Mouse (Mus musculus) megakaryocyte-erythroid progenitor cell, adult 5-6 weeks (primary cell): Measurements from ENCODE around the gene Sobp. TPM values are rescaled to one million over a fixed set of nuclear protein-coding genes. Genes with fewer than 3 reads are reported as not detected.

Source experiments
- ATAC-seq: replicated peaks from 2 replicates; pipeline ENCODE4 v1.8.0; 2016; ENCODE audit warnings: mild to moderate bottlenecking, inconsistent platforms; ENCODE audit not compliant: severe bottlenecking, poor library complexity, low FRiP score, low TSS enrichment
- total RNA-seq, 2 experiments: library from RNA; stranded (forward) in 1 of 2; stranded (reverse) in 1 of 2; fragments of 200-1000, 215-1000 nt in 1 of 2; fragments of >200 nt in 1 of 2; fragmentation: Nextera tagmentation in 1 of 2; gene quantifications; 2 replicates each; pipeline ENCODE4 v1.2.3; 2014 to 2017

Gene Sobp
- total RNA-seq, 2 experiments from 2014 or later: not detected

GRCm38 (mm10) chr10:42968332-42968731 lies 206.0 kb downstream of the Sobp start:
- no peak for ATAC-seq

GRCm38 (mm10) chr10:42963061-42963460 lies 211.3 kb downstream of the Sobp start:
- ATAC-seq: 0 out of 2 replicates have a peak, but pooled peaks have one; percentile 15

- peak; percentile 88 for ATAC-seq
These were observed 211.7 kb downstream of the Sobp start for GRCm38 (mm10) chr10:42962655-42963054.

GRCm38 (mm10) chr10:42962181-42962601 lies 212.1 kb downstream of the Sobp start:
- peak; percentile 46 for ATAC-seq

- ATAC-seq: no peak
These were observed 212.6 kb downstream of the Sobp start for GRCm38 (mm10) chr10:42961771-42962170.

- no peak for ATAC-seq
These were observed 215.6 kb downstream of the Sobp start for GRCm38 (mm10) chr10:42958686-42959085.

- ATAC-seq: peak; percentile 67
These were observed 216.3 kb downstream of the Sobp start for GRCm38 (mm10) chr10:42957881-42958651.

GRCm38 (mm10) chr10:42955205-42955604 lies 219.1 kb downstream of the Sobp start:
- ATAC-seq: no peak

GRCm38 (mm10) chr10:42953601-42954000 lies 220.7 kb downstream of the Sobp start:
- ATAC-seq: no peak

Other genes with a start within 250 kb of the Sobp start
- not detected in 2 replicates for gene 9030612E09Rik, start 174 bp upstream of the Sobp start, total RNA-seq (2014; fragmentation: Nextera tagmentation)
- not detected in 2 replicates for gene 9030612E09Rik, start 174 bp upstream of the Sobp start, total RNA-seq (2017)
- 18.9 and 20.2 TPM in 2 replicates for gene Pdss2, start 47.0 kb upstream of the Sobp start, total RNA-seq (2014; fragmentation: Nextera tagmentation)
- 25.5 and 27.2 TPM in 2 replicates for gene Pdss2, start 47.0 kb upstream of the Sobp start, total RNA-seq (2017)